In genomic region chr2:77375155-77375554, GRCm38 (mm10) we compare ENCODE assay signal across 25 mouse cellular contexts.
DNase-seq lines count a peak whose midpoint lies in the region; ATAC-seq and TF ChIP-seq lines count a peak whose summit lies in the region.
"Had no signal": no experiment of that assay in that cellular context is flagged by ENCODE, and none has a peak within 500 bp of the region (broad histone marks: within the 10 kb centered on the region; RNA-seq: fewer than 3 reads in every experiment).

No protein-coding gene starts in this region.

- no peak overlapping the region for H3K9ac ChIP-seq in hindbrain, embryonic 13.5 days
- no peak overlapping the region for H3K9ac ChIP-seq in midbrain, embryonic 16.5 days (ENCODE audit: low read depth, low read length)
- H3K9ac ChIP-seq: embryonic facial prominence, embryonic 15.5 days; intestine, embryonic 15.5 days; limb, embryonic 13.5 days; liver, embryonic 12.5 days; midbrain, embryonic 12.5 days; stomach, embryonic 15.5 days had no signal

- no peaks in the 10 kb centered on the region for H3K27me3 ChIP-seq in hindbrain, embryonic 13.5 days
- no peaks in the 10 kb centered on the region for H3K27me3 ChIP-seq in hindbrain, embryonic 10.5 days (ENCODE audit: insufficient read depth, poor library complexity, severe bottlenecking)
- no peaks in the 10 kb centered on the region for H3K27me3 ChIP-seq in midbrain, embryonic 16.5 days (ENCODE audit: control insufficient read depth, insufficient read depth, low read depth, low read length)
- H3K27me3 ChIP-seq: embryonic facial prominence, embryonic 15.5 days; intestine, embryonic 15.5 days; limb, embryonic 13.5 days; liver, embryonic 12.5 days; midbrain, embryonic 12.5 days; stomach, embryonic 15.5 days had no signal

- WGBS in hindbrain, embryonic 13.5 days = 48% methylated on average over 8 of the region's 8 CpGs
- WGBS in hindbrain, embryonic 10.5 days = 77% methylated on average over 8 of the region's 8 CpGs
- 50% methylated on average over 8 of the region's 8 CpGs for WGBS in midbrain, embryonic 16.5 days

- H3K9me3 ChIP-seq in hindbrain, embryonic 13.5 days = no peaks in the 10 kb centered on the region
- H3K9me3 ChIP-seq in hindbrain, embryonic 10.5 days = no peaks in the 10 kb centered on the region
- no peaks in the 10 kb centered on the region for H3K9me3 ChIP-seq in midbrain, embryonic 16.5 days (replicated peaks; ENCODE audit: control insufficient read depth, low read length, poor library complexity, severe bottlenecking)
- H3K9me3 ChIP-seq: embryonic facial prominence, embryonic 15.5 days; intestine, embryonic 15.5 days; limb, embryonic 13.5 days; liver, embryonic 12.5 days; midbrain, embryonic 12.5 days; stomach, embryonic 15.5 days had no signal

- no peaks in the 10 kb centered on the region for H3K36me3 ChIP-seq in hindbrain, embryonic 13.5 days
- H3K36me3 ChIP-seq in hindbrain, embryonic 10.5 days = no peaks in the 10 kb centered on the region
- no peaks in the 10 kb centered on the region for H3K36me3 ChIP-seq in midbrain, embryonic 16.5 days (ENCODE audit: control insufficient read depth, insufficient read depth, low read length)
- H3K36me3 ChIP-seq: embryonic facial prominence, embryonic 15.5 days; intestine, embryonic 15.5 days; limb, embryonic 13.5 days; liver, embryonic 12.5 days; midbrain, embryonic 12.5 days; stomach, embryonic 15.5 days had no signal

- no peak overlapping the region for H3K4me3 ChIP-seq in hindbrain, embryonic 13.5 days
- H3K4me3 ChIP-seq in hindbrain, embryonic 10.5 days = no peak overlapping the region
- H3K4me3 ChIP-seq in midbrain, embryonic 16.5 days (ENCODE audit: low read depth, low read length) = no peak overlapping the region
- H3K4me3 ChIP-seq: embryonic facial prominence, embryonic 15.5 days; gastrocnemius, adult 2 months; intestine, embryonic 15.5 days; layer of hippocampus, adult 2 months; limb, embryonic 13.5 days; liver, embryonic 12.5 days; midbrain, embryonic 12.5 days; stomach, embryonic 15.5 days had no signal

- TF ChIP-seq CTCF in brain, embryonic 14.5 days (IDR thresholded peaks at IDR 0.05; ENCODE audit: borderline replicate concordance, extremely low read depth, insufficient read depth, insufficient read length) = no peak

- peak; percentile 52; the same call in 1 of the 2 replicates for ATAC-seq in hindbrain, embryonic 13.5 days (ENCODE audit: low FRiP score)
- 0 out of 2 replicates have a peak, but pooled peaks have one; percentile 32 for ATAC-seq in midbrain, embryonic 16.5 days
- ATAC-seq: activated CD4-positive, CD25-positive, alpha-beta regulatory T cell, adult 4 months; intestine, embryonic 15.5 days; liver, embryonic 12.5 days had no signal

- DNase-seq in hindbrain, embryonic 10.5 days (ENCODE audit: low spot score) = no peak
- DNase-seq in R1 (ENCODE audit: low read depth, low spot score) = peak; percentile 6
- peak; percentile 65 for DNase-seq in brain, embryonic 14.5 days (ENCODE audit: low read depth)
- no peak for DNase-seq in ovary, postnatal 14 days (ENCODE audit: low spot score)
- DNase-seq in layer of hippocampus, adult 9-10 months (ENCODE audit: low spot score) = no peak
- DNase-seq: adrenal gland, adult 8-10 months; cerebellum, adult 8-10 months; gastrocnemius, adult 2 months; kidney, adult 9 months; kidney, postnatal 25 days; layer of hippocampus, postnatal 36 days; lung, adult 18-20 months; lung, postnatal 10 days; right cerebral cortex, adult 18-20 months; thymus, postnatal 36 days had no signal

- 0 out of 2 replicates have a peak overlapping the region, but pooled peaks have one; percentile 8 for H3K4me2 ChIP-seq in hindbrain, embryonic 13.5 days
- H3K4me2 ChIP-seq in midbrain, embryonic 16.5 days (ENCODE audit: low read length) = no peak overlapping the region
- H3K4me2 ChIP-seq: embryonic facial prominence, embryonic 15.5 days; intestine, embryonic 15.5 days; limb, embryonic 13.5 days; liver, embryonic 12.5 days; midbrain, embryonic 12.5 days; stomach, embryonic 15.5 days had no signal

- TF ChIP-seq POLR2A in brain, embryonic 14.5 days (IDR thresholded peaks at IDR 0.05; ENCODE audit: borderline replicate concordance, extremely low read depth, insufficient read depth, insufficient read length, poor library complexity, severe bottlenecking) = no peak

- peaks cover 3% of the 10 kb centered on the region; the same call in 1 of the 2 replicates for H3K4me1 ChIP-seq in hindbrain, embryonic 13.5 days (replicated peaks)
- H3K4me1 ChIP-seq in hindbrain, embryonic 10.5 days (replicated peaks) = no peaks in the 10 kb centered on the region
- H3K4me1 ChIP-seq in midbrain, embryonic 16.5 days (ENCODE audit: control insufficient read depth, insufficient read depth, low read length) = 0 out of 2 replicates have a peak, but pooled peaks cover 3% of the 10 kb centered on the region
- H3K4me1 ChIP-seq: embryonic facial prominence, embryonic 15.5 days; intestine, embryonic 15.5 days; limb, embryonic 13.5 days; liver, embryonic 12.5 days; midbrain, embryonic 12.5 days; stomach, embryonic 15.5 days had no signal

- H3K27ac ChIP-seq in hindbrain, embryonic 13.5 days = 0 out of 2 replicates have a peak overlapping the region, but pooled peaks have one; percentile 4
- H3K27ac ChIP-seq in hindbrain, embryonic 10.5 days = no peak overlapping the region
- H3K27ac ChIP-seq in midbrain, embryonic 16.5 days (ENCODE audit: low read length) = no peak overlapping the region
- H3K27ac ChIP-seq: embryonic facial prominence, embryonic 15.5 days; gastrocnemius, adult 2 months; intestine, embryonic 15.5 days; layer of hippocampus, adult 2 months; limb, embryonic 13.5 days; liver, embryonic 12.5 days; midbrain, embryonic 12.5 days; stomach, embryonic 15.5 days had no signal

Comparison
In these comparisons a context has a peak if more than half of its experiments do, and no peak if none do; other contexts are left out.
1. DNase-seq: peak in R1 (single experiment) and brain, embryonic 14.5 days (single experiment); none in hindbrain, embryonic 10.5 days (single experiment), ovary, postnatal 14 days (single experiment) and layer of hippocampus, adult 9-10 months (single experiment).